Mouse (Mus musculus) embryo, embryonic 11 days (tissue): ENCODE data around the gene Inpp4a.

Experiments
- DNase-seq: peaks from one replicate; pipeline ENCODE4 v3.0.0-alpha.2; 2015

The Inpp4a gene

DNA sequence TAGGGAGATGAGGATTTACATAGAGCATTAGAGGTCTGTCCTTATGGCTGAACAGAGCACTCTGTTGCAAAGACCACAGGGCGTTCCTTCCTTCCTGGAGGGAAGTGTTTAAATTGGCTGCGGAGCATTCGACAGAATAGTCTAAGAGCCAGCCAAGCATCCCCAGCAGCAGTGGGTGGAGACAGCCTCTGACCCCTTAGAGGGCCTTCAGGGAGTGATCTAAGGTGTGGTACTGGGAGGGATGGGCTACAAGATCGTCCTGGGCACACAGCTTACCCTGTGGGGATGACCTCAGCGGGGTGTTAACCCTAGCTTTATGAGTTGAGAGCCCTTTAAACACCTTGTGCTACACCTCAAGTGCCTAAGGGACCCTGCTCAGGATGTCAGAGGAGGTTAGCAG lies 24.9 kb downstream of the Inpp4a start:
- DNase-seq, result no peak

DNA sequence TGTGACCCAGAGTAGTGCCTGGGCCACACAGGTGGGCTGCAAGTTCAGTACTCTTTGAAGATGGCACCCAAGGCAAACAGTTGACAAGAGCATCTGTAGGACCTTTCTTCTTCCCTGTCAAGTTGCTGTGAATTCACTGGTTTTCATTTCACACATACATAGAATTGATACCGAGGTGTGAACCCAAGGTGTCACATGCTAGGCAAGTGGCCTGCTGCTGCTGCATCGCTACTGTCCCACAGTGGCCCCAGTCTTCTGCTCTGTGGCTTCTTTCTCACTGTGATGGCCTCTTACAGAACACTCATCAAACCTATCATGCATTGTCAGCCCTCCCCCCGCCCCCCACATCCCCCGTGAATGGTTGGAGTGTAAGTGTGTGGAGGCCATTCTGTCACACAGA lies 27.6 kb downstream of the Inpp4a start:
- no peak for DNase-seq

DNA sequence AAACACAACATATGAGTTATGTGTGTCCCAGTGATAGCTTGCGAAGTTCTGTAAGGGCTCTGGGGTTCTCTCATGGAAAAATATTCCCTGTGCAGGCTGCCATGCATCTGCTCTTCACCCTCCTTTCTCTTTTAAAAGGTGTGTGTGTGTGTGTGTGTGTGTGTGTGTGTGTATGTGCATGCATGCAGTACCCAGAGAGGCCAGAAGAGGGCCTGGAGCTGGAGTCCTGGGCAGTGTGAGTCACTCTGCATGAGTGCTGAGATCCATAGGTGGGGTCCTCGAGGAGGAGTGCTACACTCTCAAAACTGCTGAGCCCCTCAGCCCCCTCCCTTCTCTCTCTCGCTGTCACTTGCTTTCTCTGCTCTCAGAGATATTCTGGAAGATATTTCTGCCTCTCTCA lies 29.5 kb downstream of the Inpp4a start:
- DNase-seq, result no peak

DNA sequence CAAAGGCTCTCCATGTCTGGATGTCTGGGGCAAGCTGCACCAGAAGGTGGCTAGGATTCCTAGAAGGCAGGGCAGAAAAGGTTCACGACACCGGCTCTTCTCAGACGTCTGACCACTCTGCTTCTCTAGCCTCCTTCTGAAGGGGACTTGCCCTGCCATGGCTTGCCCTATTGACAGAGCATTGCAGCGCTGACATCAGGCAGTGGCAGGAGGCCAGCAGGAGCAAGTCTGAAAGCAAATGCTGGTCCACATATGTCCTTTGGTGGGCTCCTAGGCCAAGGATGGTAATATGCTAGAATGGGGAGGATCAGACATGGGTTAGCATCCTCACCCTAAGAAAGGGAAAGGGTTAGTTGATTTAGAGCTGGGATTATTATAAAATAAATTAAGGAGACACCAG lies 30.2 kb downstream of the Inpp4a start:
- no peak for DNase-seq

DNA sequence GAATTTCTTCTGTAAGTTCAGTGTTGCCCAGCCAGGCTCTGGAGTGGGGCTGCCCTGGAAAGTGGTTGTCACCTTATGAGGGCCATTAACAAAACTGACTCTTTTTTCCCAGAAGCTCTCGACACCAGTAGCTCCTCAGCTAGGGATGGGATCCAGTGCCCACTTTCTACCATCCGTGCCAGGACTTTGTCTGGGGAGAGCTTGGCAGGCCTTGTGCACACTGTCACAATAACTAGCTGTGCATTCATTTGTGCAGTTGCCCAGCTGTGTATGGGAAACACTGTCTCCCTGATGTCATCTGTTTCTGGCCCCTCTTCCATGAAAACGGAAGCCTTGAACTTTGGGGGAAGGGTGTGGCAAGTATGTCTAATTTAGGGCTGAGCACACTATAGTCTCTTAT lies 33.1 kb downstream of the Inpp4a start:
- no peak for DNase-seq

DNA sequence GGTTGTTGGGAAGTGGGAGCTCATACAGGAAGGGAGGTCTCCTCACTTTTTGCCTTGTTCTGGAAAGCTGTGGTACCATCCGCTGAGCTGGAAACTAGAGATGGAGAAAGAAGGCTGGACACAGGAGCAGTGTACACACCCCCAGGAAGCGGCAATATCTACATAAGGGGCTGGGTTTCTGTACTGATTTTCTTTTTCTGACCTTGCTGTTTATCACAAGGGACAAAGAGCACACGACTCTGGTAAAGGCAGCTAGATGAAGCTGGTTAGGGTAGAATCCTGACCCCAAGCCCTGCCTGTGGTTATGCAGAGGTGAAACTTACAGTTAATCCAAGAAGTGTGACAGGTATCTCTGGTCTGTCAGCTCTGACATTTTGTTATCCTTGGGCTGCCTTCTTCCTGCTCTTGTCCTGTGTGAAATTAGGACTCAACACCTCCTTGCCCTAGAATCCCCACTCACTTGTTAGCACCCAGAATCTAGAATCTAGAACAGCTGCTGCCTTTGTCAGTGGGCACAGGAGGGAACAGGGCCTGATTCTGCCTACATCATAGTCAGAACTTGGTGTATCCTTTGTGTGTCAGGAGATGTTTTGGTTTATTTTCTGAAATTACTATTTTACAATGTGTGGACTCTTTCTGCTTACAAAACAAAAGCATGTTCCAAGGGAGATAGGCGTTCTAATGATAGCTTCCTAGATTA lies 34.2 kb downstream of the Inpp4a start:
- DNase-seq, result no peak

DNA sequence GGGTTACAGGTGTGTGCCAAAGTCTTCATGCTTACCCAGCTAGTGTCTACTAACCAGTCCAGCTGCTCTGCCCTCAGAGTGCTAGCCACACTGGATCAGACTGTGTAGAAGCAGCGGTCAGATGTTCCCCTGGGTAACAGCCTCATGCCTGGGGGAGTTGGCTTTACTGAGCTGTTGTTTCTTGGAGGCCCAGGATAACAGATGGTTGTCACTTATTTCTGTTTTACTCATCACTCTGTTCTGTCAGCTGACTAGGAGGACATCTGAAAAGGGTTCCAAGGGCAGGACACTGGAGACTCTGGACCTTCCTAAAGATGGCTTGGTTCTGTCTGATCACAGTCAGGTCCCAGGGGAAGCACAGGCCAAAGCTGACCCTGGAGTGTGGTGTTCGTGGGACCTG lies 36.4 kb downstream of the Inpp4a start:
- no peak for DNase-seq

DNA sequence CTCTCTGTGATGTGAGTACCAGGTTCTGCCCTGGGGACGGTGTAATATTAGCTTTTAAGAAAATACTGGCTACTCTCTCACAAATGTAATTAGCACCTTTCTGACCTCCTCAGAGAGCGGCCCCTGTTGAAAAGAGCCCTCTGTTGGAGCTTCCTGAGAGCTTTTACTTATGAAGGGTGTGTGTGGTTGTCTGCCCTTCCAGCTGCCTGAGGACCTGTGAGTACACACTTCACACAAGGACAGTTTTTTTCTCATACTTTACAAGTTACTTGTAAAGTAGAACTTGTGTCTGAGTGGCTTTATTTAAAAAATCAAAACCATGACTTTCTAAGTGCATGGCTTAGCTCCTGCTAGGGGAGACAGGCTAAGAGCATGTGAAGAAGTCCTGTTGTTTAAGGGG lies 37.1 kb downstream of the Inpp4a start:
- no peak for DNase-seq

DNA sequence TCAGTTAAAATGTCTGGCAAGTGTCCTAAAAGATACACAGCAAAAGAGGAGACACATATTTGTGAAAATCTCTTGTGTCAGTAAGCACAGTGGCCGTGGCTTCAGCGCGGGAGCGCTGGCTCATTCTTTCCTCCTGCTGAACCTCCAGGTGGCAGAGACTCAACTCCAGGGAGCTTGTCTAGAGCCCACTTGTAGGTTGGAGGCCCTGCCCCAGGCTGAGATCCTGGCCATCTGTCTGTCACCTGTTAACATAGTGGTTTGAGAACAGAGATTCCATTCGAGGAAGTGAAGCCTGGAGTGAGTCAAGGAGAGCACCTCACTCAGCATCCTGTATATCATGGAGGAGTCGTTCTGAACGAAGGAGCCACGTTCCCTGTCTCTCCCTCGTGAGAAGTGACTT lies 37.6 kb downstream of the Inpp4a start:
- no peak for DNase-seq

DNA sequence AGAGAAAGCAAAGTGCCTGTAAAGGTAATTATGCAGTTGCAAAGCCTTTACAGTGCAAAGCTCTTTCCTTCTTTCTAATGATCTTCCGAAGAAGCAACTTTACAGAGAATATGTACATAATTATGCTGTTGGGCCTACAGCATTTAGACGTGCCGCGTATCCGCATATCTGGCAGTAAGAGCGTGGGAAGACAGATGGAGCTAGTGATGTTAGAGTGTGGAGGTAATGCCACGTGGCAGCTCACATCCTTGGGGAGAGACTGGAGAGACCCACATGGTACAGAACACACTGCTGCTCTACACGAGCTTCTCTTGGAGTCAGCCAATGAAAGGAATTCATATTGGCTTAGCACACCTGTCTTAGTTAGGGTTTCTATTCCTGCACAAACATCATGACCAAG lies 39.5 kb downstream of the Inpp4a start:
- DNase-seq, result no peak

DNA sequence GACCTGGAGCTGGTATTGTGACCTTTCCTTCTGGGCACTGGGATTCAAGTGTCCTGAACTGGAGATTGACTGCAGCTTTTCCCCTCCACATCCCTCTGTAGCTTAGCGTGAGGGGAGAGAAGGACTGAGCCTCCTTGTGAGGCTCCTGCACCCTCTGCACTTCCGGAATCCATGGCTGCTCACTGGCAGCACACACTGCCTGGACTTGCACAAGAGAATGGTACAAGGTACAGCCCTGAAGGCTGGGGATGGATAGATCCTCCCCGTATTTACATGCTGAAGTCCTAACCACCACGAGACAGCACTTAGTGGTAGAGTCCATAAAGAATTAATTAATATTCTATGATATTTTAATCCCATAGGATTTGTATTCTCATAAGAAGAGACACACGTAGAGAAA lies 41.7 kb downstream of the Inpp4a start:
- DNase-seq, result no peak

DNA sequence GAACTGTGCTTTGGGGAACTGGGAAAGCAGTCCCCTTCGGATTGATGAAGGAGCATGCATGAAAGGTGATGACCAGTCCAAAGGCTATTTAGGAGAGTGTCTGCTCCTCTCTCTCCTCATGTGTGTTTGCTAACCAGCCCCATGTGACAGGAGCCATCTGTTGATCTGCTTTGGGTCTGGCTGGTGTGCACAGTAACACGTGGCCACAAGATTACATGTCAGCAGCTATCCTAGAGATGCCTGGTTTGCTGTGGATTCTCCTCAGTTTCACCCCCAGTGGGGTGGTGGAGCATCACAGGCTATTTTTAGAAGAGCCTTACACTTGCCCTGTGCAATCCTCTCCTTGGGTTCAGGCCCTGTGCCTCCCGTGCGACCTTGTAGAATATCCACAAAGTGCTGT lies 42.2 kb downstream of the Inpp4a start:
- peak; percentile 11 for DNase-seq

DNA sequence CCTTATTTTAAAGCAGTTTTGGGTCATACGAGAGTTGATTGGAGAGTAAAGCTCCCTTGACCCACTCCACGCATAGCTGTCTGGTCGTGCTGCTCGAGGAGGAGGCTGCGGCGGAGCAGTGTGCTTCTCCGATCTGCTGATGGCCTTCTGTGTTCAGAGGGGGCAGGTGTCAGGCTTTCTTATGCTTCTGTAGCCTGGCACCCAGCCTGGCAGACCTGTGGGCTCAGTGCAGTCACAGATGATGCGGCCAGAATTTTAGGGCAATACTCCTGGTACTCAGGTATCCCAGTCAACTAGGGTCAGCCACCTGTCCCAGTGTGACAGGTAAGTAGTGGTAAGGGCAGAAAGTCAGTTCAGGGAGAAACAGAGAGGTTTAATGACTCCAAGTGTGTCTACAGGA lies 42.9 kb downstream of the Inpp4a start:
- no peak for DNase-seq

DNA sequence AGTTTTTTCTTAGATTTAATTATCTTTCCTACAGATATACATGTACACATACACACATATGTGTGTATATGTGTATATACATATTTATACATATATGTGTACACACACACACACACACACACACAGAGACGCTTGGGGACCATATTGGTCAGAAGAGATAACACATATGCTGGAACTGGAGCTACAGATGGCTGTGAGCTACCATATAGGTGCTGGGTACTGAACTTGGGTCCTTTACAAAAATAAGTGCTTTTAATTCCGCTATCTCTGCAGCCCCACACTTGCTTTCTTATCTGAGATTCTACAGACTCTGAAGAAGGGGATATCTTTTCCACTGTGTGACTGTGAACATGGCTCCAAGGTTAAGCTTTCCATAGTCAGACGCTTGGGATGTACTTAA lies 43.6 kb downstream of the Inpp4a start:
- no peak for DNase-seq

DNA sequence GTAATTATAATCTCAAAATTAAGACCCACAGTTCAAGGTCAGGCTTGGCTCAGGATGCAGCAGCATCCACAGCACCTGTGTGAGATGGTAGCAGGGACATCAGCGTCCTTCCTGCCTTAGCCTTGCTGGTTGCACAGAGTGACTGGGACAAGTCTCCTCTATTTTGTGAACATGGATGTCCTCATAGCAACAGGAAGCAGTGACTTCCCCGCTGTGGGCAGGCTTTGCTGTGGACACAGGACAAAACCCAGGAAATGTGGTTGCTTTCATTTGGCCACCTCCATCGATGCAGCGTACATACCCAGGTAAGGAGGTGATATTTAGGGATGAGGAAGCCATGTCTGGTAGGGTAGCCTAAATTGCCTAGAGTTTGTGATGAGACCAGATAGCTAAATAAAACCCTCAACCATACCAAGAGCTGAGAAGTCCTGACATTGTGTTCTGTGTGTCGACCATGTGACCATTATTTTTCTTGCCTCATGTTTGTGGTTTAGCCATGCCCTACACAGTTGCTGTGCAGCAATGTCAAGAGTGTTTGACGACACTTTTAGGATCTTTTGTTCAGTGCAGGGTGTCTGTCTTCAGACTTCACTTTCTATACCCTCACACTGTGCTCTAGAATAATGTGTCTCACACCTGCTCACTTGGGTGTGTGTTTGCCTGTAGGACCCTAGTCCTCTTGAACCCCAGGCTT lies 44.7 kb downstream of the Inpp4a start:
- no peak for DNase-seq

DNA sequence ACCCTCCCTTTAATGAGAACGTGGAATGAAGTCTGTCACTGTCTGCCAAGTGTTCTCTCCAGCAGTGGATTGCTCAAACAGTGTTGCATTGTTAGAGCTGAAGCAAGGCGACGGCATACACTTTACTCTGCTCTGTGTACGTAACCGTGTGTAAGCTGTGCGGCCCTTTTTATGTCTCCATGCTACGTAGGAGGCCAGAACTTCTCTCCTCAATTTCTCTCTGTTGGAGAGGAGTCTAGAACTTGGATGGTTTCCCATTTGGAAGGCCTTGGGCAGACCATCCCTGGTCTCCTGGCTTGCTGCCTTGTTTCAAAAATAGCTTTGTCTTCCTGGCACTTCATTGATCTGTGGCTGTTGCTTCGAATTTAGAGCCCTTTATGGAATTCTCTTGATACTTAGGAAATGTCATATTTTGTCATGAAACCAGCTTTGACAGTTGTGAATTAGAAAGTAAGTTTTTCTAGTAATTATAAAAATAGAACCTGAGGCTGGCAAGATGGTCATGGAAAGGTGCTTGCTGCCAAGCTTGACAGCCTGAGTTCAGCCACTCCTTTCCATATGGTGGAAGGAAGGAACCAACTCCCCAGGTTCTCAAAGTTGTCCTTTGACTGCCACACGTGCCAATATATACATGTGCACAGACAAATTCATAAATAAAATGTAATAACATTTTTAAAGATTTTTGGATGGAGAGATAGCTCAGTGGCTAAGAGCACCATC lies 47.9 kb downstream of the Inpp4a start:
- DNase-seq, result no peak

DNA sequence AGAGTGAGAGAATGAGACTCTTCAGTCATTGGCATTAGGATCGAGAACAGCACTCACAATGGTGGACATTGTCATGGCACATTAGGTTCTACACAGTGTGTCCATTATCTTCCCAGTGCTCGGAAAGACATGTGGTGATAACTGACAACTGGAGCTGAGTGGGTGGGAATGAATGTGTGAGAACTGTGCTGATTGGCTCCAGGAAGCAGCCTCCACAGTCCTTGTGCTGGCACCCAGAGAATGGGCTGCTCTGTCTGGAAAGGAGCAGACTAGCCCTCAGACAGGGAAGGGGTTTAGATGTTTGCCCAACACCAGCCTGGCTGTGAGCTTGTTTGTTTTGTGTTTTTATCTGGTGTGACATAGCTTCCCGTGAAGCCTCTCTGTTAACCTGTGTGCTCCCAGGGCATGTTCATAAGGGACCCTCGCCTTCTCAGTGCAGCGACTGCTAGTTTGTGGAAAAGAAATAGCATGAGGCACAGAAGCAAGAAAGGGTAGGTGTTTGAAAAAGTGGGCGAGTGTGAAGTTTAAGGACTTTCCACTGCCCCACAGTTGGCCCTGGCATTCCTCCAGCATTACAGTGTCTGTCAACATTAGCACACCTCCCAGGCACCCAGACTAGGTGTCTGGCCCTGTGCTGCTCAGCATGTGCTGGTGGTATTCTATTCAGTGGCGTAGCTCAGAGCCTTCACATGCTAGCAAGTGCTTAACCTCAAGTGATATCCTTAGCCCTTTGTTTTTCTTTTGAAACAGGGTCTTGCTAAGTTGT lies 51.4 kb downstream of the Inpp4a start:
- DNase-seq, result peak; percentile 22

DNA sequence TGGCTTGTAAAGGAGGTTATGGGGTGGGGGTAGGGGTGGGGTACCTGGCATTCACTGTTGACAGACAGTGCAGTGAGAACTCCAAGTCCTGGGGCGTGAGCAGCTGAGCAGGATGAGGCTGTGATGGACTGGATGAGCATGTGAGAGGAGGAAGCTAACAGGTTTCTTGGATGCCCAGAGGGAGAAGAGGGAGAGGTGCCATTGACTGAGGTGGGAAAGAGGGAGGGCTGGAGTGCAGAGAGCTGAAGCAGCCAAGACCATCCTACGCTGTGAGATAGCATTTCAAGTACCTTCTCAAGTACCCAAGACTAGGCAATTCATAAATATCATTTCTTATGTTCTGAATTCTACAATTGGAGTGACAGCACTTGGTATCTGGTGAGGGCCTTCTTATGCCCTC lies 52.3 kb downstream of the Inpp4a start:
- no peak for DNase-seq

DNA sequence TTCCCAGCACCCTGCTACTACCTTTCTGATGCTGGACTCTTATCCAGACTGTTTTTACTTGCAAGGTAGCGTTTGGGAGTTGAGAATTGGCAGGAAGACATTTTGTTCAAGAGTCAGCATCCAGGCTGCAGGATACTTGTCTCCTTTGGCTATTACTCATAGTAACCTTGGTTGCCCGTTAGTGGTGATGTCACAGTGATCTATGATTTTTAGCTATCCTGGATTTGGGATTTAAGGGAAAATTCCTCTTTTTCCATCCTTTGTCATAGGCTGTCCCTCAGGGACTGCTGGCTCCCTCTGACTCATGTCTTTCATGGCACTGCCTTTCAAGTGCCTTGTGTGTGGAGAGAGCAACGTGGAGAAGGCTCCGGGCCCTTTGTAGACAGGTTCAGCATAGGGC lies 53.8 kb downstream of the Inpp4a start:
- DNase-seq, result no peak

DNA sequence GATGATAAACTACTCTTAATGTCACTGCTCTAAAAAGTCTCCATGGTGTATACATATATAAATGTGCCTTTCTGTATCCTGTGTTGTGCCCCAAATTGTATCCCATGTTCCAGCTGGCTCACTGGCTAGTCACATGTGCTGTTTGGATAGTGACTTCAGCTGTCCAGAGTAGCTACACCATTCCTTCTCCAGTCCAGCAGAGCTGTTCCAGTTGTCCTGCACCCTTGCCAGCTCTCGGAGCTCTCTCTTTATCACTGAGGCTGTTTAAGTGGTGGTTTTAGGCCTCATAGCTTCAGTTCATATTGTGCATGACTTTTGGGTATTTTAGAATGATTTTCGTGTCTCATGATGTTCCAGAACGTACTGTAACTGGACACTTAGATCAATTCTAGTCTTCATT lies 55.8 kb downstream of the Inpp4a start:
- DNase-seq, result no peak

DNA sequence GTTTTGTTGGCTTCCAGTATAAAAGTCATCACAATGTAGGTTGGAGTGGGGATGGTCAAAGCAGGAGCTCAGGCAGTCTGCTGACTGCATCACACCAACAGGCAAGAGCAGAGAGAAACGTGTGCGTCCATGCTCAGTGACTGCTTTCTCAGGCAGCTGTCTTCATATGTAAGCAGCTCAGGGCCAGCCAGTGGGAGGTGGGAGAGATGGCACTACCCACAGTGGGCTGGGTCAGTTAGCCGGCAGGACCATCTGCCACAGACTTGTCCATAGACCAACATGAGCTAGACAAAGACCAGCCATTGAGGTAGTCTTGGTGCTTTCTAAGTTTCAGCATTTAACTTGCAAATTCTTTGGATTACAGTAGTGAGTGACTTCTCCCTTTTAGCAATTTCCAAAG lies 56.6 kb downstream of the Inpp4a start:
- DNase-seq, result no peak

DNA sequence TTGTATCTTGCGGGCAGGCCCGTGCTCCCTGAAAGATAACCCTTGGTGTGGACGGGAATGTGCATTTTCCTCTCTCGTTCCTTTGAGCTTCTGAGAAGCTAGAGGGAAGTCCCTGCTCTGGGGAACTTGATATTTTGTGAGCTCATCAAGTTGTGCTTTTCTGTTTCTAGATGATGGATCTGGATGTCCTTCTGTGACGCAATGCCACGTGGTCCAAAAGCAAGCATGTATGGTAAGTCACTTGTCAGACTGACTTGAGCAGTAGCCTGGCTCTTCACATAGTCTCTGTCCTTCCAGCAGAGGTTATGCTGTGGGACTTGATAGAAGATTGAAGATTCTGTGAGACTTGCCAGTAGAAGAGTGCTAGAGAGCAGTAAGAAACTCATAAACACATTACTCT lies 57.5 kb downstream of the Inpp4a start:
- no peak for DNase-seq

DNA sequence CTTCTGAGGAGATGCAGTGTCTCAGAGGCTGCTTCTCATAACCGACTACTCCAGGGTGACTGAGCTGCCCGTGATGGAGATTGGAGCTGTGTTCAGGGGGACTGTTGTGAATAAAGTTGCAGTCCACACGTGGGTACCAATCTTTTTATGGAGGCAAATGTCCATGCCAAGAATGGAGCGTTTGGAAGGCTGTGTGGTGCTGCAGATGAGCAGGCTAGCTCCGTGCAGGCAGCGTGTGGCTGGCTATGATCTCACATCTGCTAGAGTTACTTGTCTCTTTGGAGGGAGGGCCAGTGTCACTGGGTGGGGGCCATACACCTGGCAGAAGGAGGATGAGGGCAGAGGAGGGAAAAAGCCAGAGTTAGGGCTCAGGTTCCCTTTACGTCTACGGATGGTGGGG lies 59.0 kb downstream of the Inpp4a start:
- no peak for DNase-seq
